Mouse (Mus musculus) ES-Bruce4 (cell line): ENCODE results near the gene Yipf2.

Experiments
- CTCF ChIP-seq: IDR thresholded peaks from one replicate; pipeline ENCODE4 v1.8.1; 2011; ENCODE audit warnings: low read depth, low read length
- EP300 ChIP-seq: IDR thresholded peaks from 2 replicates; pipeline ENCODE4 v1.6.1; 2011; ENCODE audit warnings: low read depth, low read length; ENCODE audit not compliant: insufficient read depth
- POLR2A ChIP-seq: IDR thresholded peaks from one replicate; pipeline ENCODE4 v1.8.1; 2011; ENCODE audit warnings: low read length; ENCODE audit not compliant: insufficient read depth

DNA sequence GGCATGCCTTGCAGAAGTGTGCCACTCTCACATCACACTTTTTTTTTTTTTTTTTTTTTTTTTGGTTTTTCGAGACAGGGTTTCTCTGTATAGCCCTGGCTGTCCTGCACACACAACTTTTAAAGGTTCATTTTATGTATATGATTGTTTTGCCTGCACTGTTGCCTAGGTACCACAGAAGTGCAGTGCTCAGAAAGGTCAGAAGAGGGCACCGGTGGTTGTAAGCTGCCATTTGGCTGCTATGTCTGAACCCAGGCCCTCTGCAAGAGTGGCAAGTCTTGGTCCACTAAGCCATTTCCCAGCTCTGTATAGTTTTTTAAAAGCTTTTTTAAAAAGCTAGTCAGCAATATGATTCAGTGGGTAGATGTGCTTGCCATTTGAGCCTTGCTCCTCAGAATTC is 5.6 kb upstream of the Yipf2 start:
- TF ChIP-seq CTCF (peak; percentile 57), POLR2A (no peak), EP300 (no peak)
